Mouse (Mus musculus) E14TG2a.4 (cell line): Measurements from ENCODE around the gene Hoxb7.

Experiments used
- CTCF ChIP-seq: conservative IDR thresholded peaks from 2 replicates; pipeline ENCODE4 v1.5.1; 2014; ENCODE audit warnings: low read length
- NANOG ChIP-seq: IDR thresholded peaks from 2 replicates; pipeline ENCODE4 v1.6.1; 2014; ENCODE audit warnings: borderline replicate concordance, low read length, mixed read lengths

DNA sequence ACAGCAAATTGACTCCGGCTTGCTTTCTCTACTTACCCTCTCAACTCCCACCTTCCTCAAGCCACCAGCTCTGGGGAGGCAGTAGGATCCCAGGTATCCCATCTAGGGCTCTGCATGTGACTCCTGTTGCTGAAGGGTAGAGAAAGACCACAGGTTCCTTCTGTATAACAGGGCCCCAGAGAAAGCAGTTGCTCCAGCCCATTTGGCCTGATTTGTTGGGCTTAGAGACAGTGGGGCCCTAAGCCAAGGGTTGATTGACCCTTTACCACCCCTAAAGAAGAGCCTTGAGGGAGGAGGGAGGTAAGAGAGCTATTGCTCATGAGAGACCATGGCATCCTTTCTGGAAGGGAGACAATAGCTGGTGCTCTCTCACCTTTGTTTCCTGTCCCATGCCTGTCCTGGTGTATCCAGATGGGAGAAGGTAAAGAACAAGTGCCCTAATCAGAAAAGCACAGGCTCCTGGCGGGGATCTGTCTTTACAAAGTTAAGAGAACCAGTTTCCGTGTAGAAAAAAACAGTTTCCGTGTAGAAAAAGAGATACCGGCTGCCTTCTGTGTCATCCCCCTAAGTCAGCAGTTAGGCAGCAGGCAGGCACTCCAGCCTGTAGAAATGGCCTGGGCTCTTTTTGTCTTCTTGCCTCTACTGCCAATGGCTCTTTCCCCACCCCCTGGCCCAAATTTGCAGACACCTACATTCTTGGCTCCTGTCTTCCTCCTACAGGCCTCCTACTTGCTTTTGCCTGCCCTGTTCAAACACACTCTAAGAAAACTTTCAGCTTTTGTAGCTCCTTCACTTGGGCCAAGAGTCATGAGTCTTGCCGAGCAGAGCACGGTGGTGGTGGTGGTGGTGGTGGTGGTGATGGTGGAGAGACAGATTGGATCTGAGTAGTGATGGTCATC lies 52.8 kb downstream of the Hoxb7 start:
- TF ChIP-seq CTCF (no peak), NANOG (no peak)
